Mouse (Mus musculus) adipocyte (in vitro differentiated cells): Measurements from ENCODE around the gene Akap5.

Experiments used
- DNase-seq: peaks from one replicate; pipeline ENCODE4 v3.0.0-alpha.2; 2016; ENCODE audit warnings: low spot score

The Akap5 gene

GRCm38 (mm10) chr12:76324679-76325431, at the start of gene Akap5:
TSS of gene Akap5 (plus strand) at chr12:76324891.
- no peak for DNase-seq

- DNase-seq: no peak
These were observed 46.5 kb upstream of the Akap5 start for GRCm38 (mm10) chr12:76278209-76278608.

GRCm38 (mm10) chr12:76280556-76280955, 44.1 kb upstream of the Akap5 start:
- no peak for DNase-seq

- peak; percentile 65 for DNase-seq
These were observed 43.5 kb upstream of the Akap5 start for GRCm38 (mm10) chr12:76281111-76281660.

GRCm38 (mm10) chr12:76282132-76282531, 42.6 kb upstream of the Akap5 start:
- peak; percentile 12 for DNase-seq

- DNase-seq: no peak
These were observed 42.0 kb upstream of the Akap5 start for GRCm38 (mm10) chr12:76282532-76283173.

GRCm38 (mm10) chr12:76285418-76285817, 39.3 kb upstream of the Akap5 start:
- DNase-seq: no peak

GRCm38 (mm10) chr12:76287986-76288385, 36.7 kb upstream of the Akap5 start:
- no peak for DNase-seq

- DNase-seq: no peak
These were observed 36.2 kb upstream of the Akap5 start for GRCm38 (mm10) chr12:76288494-76288893.

GRCm38 (mm10) chr12:76289428-76289827, 35.3 kb upstream of the Akap5 start:
- DNase-seq: no peak

- no peak for DNase-seq
These were observed 34.4 kb upstream of the Akap5 start for GRCm38 (mm10) chr12:76290271-76290670.

GRCm38 (mm10) chr12:76293192-76293591, 31.5 kb upstream of the Akap5 start:
- peak; percentile 47 for DNase-seq

GRCm38 (mm10) chr12:76297830-76298229, 26.9 kb upstream of the Akap5 start:
- DNase-seq: no peak

- DNase-seq: no peak
These were observed 25.3 kb upstream of the Akap5 start for GRCm38 (mm10) chr12:76299361-76299906.

- no peak for DNase-seq
These were observed 24.3 kb upstream of the Akap5 start for GRCm38 (mm10) chr12:76300367-76300766.

GRCm38 (mm10) chr12:76303474-76303873, 21.2 kb upstream of the Akap5 start:
- no peak for DNase-seq

GRCm38 (mm10) chr12:76304199-76304598, 20.5 kb upstream of the Akap5 start:
- DNase-seq: no peak

- no peak for DNase-seq
These were observed 19.6 kb upstream of the Akap5 start for GRCm38 (mm10) chr12:76305107-76305506.

- DNase-seq: no peak
These were observed 17.7 kb upstream of the Akap5 start for GRCm38 (mm10) chr12:76306852-76307561.

GRCm38 (mm10) chr12:76307964-76308363, 16.7 kb upstream of the Akap5 start:
- no peak for DNase-seq

- no peak for DNase-seq
These were observed 16.3 kb upstream of the Akap5 start for GRCm38 (mm10) chr12:76308436-76308835.

- no peak for DNase-seq
These were observed 14.7 kb upstream of the Akap5 start for GRCm38 (mm10) chr12:76310007-76310406.
